In genomic region chr7:100302316-100302715, GRCm38 (mm10) we compare ENCODE assay signal across 8 mouse cellular contexts. TPM values are rescaled to one million over a fixed set of nuclear protein-coding genes. Genes with fewer than 3 reads are reported as not detected.
DNase-seq lines count a peak whose midpoint lies in the region; ATAC-seq and TF ChIP-seq lines count a peak whose summit lies in the region.

No protein-coding gene starts in this region.

- no peak for TF ChIP-seq CTCF in brain, embryonic 14.5 days (IDR thresholded peaks at IDR 0.05; ENCODE audit: borderline replicate concordance, extremely low read depth, insufficient read depth, insufficient read length)

- H3K4me2 ChIP-seq in heart, embryonic 15.5 days: no peak overlapping the region
- no peak overlapping the region for H3K4me2 ChIP-seq in stomach, embryonic 15.5 days
- H3K4me2 ChIP-seq in kidney, embryonic 14.5 days (replicated peaks; ENCODE audit: low read depth, low read length): no peak overlapping the region

- intact Hi-C loops in left cerebral cortex, postnatal 4 days (cut with DNase I): no loop called here

- H3K9me3 ChIP-seq in heart, embryonic 15.5 days (replicated peaks): no peaks in the 10 kb centered on the region
- H3K9me3 ChIP-seq in stomach, embryonic 15.5 days: no peaks in the 10 kb centered on the region
- H3K9me3 ChIP-seq in kidney, embryonic 14.5 days (ENCODE audit: control insufficient read depth, low read length): no peaks in the 10 kb centered on the region

- no peaks in the 10 kb centered on the region for H3K27me3 ChIP-seq in heart, embryonic 15.5 days
- H3K27me3 ChIP-seq in stomach, embryonic 15.5 days (replicated peaks): no peaks in the 10 kb centered on the region
- H3K27me3 ChIP-seq in kidney, embryonic 14.5 days (ENCODE audit: control insufficient read depth, insufficient read depth, low read length): no peaks in the 10 kb centered on the region

- 24% methylated on average over 4 of the region's 4 CpGs for WGBS in heart, embryonic 15.5 days
- WGBS in stomach, embryonic 15.5 days: 40% methylated on average over 4 of the region's 4 CpGs
- 78% methylated on average over 4 of the region's 4 CpGs for WGBS in kidney, embryonic 14.5 days

- ATAC-seq in heart, embryonic 15.5 days (replicated peaks; ENCODE audit: insufficient number of reproducible peaks, insufficient read depth, low FRiP score, low read depth): peak; percentile 85
- peak; percentile 80 for ATAC-seq in stomach, embryonic 15.5 days (ENCODE audit: insufficient read depth, low FRiP score, low read depth)
- ATAC-seq in kidney, embryonic 14.5 days (ENCODE audit: low FRiP score, low TSS enrichment): no peak

- H3K36me3 ChIP-seq in heart, embryonic 15.5 days: peaks cover 6% of the 10 kb centered on the region; the same call in 1 of the 2 replicates
- H3K36me3 ChIP-seq in stomach, embryonic 15.5 days: no peaks in the 10 kb centered on the region
- no peaks in the 10 kb centered on the region for H3K36me3 ChIP-seq in kidney, embryonic 14.5 days (ENCODE audit: control insufficient read depth, insufficient read depth, low read length)

- H3K9ac ChIP-seq in heart, embryonic 15.5 days: no peak overlapping the region
- no peak overlapping the region for H3K9ac ChIP-seq in stomach, embryonic 15.5 days
- H3K9ac ChIP-seq in kidney, embryonic 14.5 days (ENCODE audit: low read depth, low read length): no peak overlapping the region

- peak overlapping the region; percentile 70 for H3K27ac ChIP-seq in heart, embryonic 15.5 days
- H3K27ac ChIP-seq in stomach, embryonic 15.5 days: peak overlapping the region; percentile 65; the same call in 1 of the 2 replicates
- no peak overlapping the region for H3K27ac ChIP-seq in kidney, embryonic 14.5 days (ENCODE audit: low read depth, low read length)

- peaks cover 27% of the 10 kb centered on the region for H3K4me1 ChIP-seq in heart, embryonic 15.5 days (replicated peaks)
- H3K4me1 ChIP-seq in stomach, embryonic 15.5 days: no peaks in the 10 kb centered on the region
- no peaks in the 10 kb centered on the region; the same call in 1 of the 2 replicates for H3K4me1 ChIP-seq in kidney, embryonic 14.5 days (ENCODE audit: control insufficient read depth, insufficient read depth, low read length)

- peak; percentile 22 for DNase-seq in gastrocnemius, adult 18-20 months (ENCODE audit: low spot score)
- no peak for DNase-seq in gastrocnemius, adult 8-10 months (ENCODE audit: low spot score in 2 of 2)
- peak; percentile 66 for DNase-seq in brain, embryonic 14.5 days (ENCODE audit: low read depth)
- DNase-seq in left cerebral cortex, postnatal 4 days: peak; percentile 34
- no peak for DNase-seq in thymus, adult 18-20 months

- no peak for TF ChIP-seq POLR2A in brain, embryonic 14.5 days (IDR thresholded peaks at IDR 0.05; ENCODE audit: borderline replicate concordance, extremely low read depth, insufficient read depth, insufficient read length, poor library complexity, severe bottlenecking)

- no peak overlapping the region for H3K4me3 ChIP-seq in heart, embryonic 15.5 days
- H3K4me3 ChIP-seq in stomach, embryonic 15.5 days (replicated peaks): no peak overlapping the region
- H3K4me3 ChIP-seq in kidney, embryonic 14.5 days (ENCODE audit: low read length): no peak overlapping the region

RNA-seq across cellular contexts. Expression of gene P4ha3, which starts 17.0 kb away (rescaled TPM):
- under 1 TPM; 0.11 to 0.14 TPM for total RNA-seq in gastrocnemius, adult 18-20 months (2021)
- total RNA-seq in gastrocnemius, adult 8-10 months (2022): under 1 TPM in 1 of 4 experiments, not detected in 3; 0.12 TPM
- polyA plus RNA-seq in brain, embryonic 14.5 days (2012; rRNA removed): 7.8 and 22.0 TPM in 2 replicates
- 11.8 and 18.9 TPM in 2 replicates for polyA plus RNA-seq in heart, embryonic 15.5 days (2015; fragmentation: Nextera tagmentation; extraction: Ambion mirVana)
- 1 to 10 TPM; 6.8 to 8.7 TPM for total RNA-seq in left cerebral cortex, postnatal 4 days (2021)
- polyA plus RNA-seq in stomach, embryonic 15.5 days (2015; fragmentation: Nextera tagmentation; extraction: Ambion mirVana): 4.3 and 6.3 TPM in 2 replicates
- 7.3 and 8.6 TPM in 2 replicates for polyA plus RNA-seq in kidney, embryonic 14.5 days (2014; fragmentation: Nextera tagmentation; extraction: Ambion mirVana)

Comparison
In these comparisons a context has a peak if more than half of its experiments do, and no peak if none do; other contexts are left out.
1. DNase-seq: peak in gastrocnemius, adult 18-20 months (single experiment), brain, embryonic 14.5 days (single experiment) and left cerebral cortex, postnatal 4 days (single experiment); none in gastrocnemius, adult 8-10 months (0 of 2) and thymus, adult 18-20 months (0 of 2).